Mouse (Mus musculus) colon, adult 2 months (tissue): ENCODE measurements around the gene Ccdc159. TPM values are rescaled to one million over a fixed set of nuclear protein-coding genes. Genes with fewer than 3 reads are reported as not detected.

Experiments
- polyA plus RNA-seq: library from polyadenylated mRNA; depleted of rRNA; stranded (reverse); fragments of >200 nt; gene quantifications from 2 replicates; pipeline ENCODE4 v1.2.3, GENCODE M21; 2012; rRNA removed

Ccdc159 gene
- 3.5 and 4.3 TPM in 2 replicates for polyA plus RNA-seq

DNA sequence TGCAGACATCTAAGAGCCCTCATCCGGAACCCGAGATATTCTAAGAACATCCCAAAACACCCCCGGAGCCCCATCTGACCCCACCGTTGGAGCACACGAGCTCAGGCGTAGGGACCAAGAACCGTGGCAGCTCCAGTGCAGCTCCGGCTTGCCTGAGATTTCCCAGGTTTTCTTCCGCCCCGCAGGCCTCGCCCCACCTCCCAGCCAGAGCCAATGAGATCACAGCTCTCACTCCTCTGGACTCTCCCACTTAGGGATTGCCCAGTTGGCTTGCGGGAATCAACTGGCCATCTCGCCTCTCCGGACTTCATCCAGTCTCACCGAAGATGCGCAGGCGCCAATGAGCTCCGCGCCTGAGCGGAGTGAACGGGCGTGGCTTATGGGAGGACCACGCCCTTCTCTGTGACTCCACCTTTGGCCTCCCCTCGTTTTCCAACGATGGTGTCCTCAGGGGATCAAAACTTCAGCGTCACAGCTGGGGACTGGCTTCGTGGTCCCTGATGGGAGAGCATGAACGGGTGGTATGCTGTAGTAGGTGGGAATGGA, at the start of gene Ccdc159, which contains the start of gene Tmem205:
Ccdc159 (plus strand) TSS at position 264 of the 546 bp plus-strand sequence.
Tmem205 (minus strand) TSS at position 349 of the 546 bp plus-strand sequence.

DNA sequence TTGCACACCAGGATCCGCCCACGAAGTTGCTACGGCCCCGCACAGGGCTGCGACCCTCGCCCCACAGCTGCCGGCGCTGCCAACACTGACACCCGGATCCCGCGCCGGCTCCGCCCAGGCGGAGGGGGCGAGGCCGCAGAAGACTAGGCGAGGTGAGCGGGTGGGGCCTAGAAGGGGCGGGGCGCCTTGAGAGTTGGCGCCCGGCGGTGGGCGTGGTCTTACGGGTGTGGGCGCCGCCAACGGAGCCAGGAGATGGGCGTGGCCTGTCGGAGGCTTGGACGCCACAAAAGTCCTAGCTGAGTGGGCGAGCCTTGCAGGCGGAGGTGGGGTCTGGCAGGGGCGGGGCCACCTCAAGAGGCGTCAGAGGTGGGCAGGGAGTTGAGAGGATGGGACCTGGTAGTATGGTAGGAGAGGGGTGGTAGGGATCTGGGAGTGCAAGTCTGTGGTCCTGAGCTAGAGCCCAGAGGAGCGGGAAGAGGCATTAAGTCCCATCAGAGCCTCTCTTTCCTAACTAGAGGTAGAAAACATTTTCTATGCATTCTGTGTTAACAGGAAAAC, 9.2 kb upstream of the Ccdc159 start, which contains the start of gene Rab3d:
Rab3d (minus strand) TSS at position 158 of the 558 bp plus-strand sequence.

DNA sequence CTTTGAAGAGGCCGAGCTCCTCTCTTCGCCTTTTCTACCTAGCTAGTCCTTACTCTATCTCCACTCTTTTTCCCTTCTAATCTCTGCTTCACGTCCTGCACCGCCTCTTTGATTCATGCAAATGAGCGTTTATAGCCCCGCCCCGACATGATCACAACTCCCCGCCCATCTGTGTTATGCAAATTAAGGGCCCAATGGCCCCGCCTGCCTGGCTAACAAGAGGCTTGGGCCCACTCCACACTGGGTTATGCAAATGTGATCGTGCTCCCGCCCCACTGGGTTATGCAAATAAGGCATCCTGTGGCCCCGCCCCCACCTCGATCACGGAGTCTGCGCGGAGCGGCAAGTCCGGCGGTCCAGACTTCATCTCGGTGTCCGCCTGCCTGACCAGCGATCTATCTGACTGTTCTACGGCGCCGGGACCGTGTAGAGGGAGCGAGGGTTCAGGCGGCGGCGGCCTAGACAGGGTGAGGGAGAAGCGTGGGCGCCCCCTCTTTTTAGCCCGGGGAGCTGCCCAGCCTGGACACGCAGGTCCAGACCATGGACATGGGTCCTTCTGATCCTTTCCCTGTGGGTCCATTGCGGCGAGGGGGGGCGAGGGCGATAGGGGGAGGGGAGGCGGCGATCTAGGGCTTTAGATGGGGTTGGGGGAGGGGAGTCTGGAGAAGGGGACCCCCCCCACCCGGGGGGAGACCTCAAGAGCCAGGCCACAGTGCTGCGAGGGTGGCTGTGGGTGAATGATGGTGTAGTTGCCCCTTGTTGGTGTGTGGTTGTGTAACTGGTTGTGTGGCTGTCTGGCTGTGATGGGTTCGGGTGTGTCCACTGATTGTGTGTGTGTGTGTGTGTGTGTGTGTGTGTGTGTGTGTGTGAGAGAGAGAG, 9.7 kb downstream of the Ccdc159 start, which contains the start of gene Plppr2:
Plppr2 (plus strand) TSS at position 342 of the 879 bp plus-strand sequence.

DNA sequence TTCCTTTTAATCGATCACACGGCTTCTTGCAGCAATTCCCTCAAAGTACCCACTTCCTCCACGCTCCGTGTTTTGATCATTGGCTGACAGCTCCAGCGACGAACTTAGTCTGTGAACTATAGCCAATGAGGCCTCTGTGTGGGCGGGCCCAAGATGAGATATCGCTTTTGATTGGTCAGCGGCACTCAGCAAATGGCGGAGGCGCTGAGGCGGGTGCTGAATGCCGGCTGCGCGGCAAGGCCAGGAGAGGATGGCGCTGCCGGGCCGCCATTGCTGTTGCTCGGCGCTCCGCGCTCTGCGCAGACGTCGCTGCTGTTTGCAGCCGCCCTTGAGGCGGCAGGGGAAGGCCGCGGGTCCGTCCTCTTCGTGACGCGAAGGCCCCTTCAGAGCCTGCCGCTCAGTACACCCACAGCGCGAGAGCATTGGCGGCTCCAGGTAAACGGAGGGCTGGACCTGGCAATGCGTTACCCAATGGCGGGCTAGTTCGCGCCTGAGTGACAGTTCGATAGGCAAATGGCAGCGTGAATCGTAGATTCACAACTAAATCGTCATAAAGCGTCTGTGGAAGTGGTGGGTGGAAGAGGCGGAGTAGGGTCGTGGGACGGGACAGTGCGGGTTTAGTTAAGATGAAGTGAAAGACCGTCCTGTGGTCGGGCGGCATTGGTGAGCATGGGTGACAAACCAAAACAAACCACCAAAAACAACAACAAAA, 28.5 kb downstream of the Ccdc159 start, which contains the start of gene Swsap1:
Swsap1 (plus strand) TSS at position 186 of the 712 bp plus-strand sequence.

GRCm38 (mm10) chr9:21963417-21963816, 36.1 kb downstream of the Ccdc159 start, which contains the start of gene Epor:
Gene Epor, minus strand, starts transcription at chr9:21963506.

Other genes with a start within 250 kb of the Ccdc159 start
- 118 and 138 TPM in 2 replicates for gene Ldlr, start 204.0 kb upstream of the Ccdc159 start, polyA plus RNA-seq
- gene Spc24, start 167.2 kb upstream of the Ccdc159 start, polyA plus RNA-seq, result 16.7 and 19.3 TPM in 2 replicates
- 70.7 and 71.0 TPM in 2 replicates for gene Kank2, start 128.7 kb upstream of the Ccdc159 start, polyA plus RNA-seq
- gene Angptl8, start 92.0 kb upstream of the Ccdc159 start, polyA plus RNA-seq, result 3.7 TPM in 2 replicates
- gene Dock6, start 74.8 kb upstream of the Ccdc159 start, polyA plus RNA-seq, result 98.9 and 106 TPM in 2 replicates
- gene Rab3d, start 9.3 kb upstream of the Ccdc159 start, polyA plus RNA-seq, result 231 and 273 TPM in 2 replicates
- 140 and 146 TPM in 2 replicates for gene Tmem205, start 85 bp downstream of the Ccdc159 start, polyA plus RNA-seq
- gene Plppr2, start 9.6 kb downstream of the Ccdc159 start, polyA plus RNA-seq, result 14.2 and 16.6 TPM in 2 replicates
- 10.7 and 11.4 TPM in 2 replicates for gene Swsap1, start 28.3 kb downstream of the Ccdc159 start, polyA plus RNA-seq
- gene Epor, start 36.0 kb downstream of the Ccdc159 start, polyA plus RNA-seq, result 2.7 and 3.2 TPM in 2 replicates
- 19.5 and 21.6 TPM in 2 replicates for gene Rgl3, start 62.0 kb downstream of the Ccdc159 start, polyA plus RNA-seq
- gene Ccdc151, start 75.2 kb downstream of the Ccdc159 start, polyA plus RNA-seq, result 0.09 and 0.17 TPM in 2 replicates
- 93.8 and 123 TPM in 2 replicates for gene Prkcsh, start 75.3 kb downstream of the Ccdc159 start, polyA plus RNA-seq
- gene Elavl3, start 124.6 kb downstream of the Ccdc159 start, polyA plus RNA-seq, result 1.0 and 1.1 TPM in 2 replicates
- not detected in 2 replicates for gene Gm49318, start 143.8 kb downstream of the Ccdc159 start, polyA plus RNA-seq
- gene Zfp653, start 143.9 kb downstream of the Ccdc159 start, polyA plus RNA-seq, result 15.4 and 17.0 TPM in 2 replicates
- gene Ecsit, start 158.0 kb downstream of the Ccdc159 start, polyA plus RNA-seq, result 36.5 and 42.9 TPM in 2 replicates
- 1,015 and 1,314 TPM in 2 replicates for gene Cnn1, start 171.7 kb downstream of the Ccdc159 start, polyA plus RNA-seq
- 153 and 199 TPM in 2 replicates for gene Elof1, start 189.7 kb downstream of the Ccdc159 start, polyA plus RNA-seq
- gene Acp5, start 208.2 kb downstream of the Ccdc159 start, polyA plus RNA-seq, result 443 and 452 TPM in 2 replicates
- gene Pigyl, start 229.4 kb downstream of the Ccdc159 start, polyA plus RNA-seq, result 46.7 and 79.5 TPM in 2 replicates